Mouse (Mus musculus) right cerebral cortex, postnatal 25 days (tissue): ENCODE measurements around the gene Bap1.
A peak's percentile ranks its signal among the peaks of the same experiment; 100 is the strongest.

Experiments
- DNase-seq: peaks from one replicate; pipeline ENCODE4 v3.0.0; 2022

Gene Bap1

GRCm38 (mm10) chr14:31251084-31251604 is at the start of gene Bap1, which contains the start of gene Phf7:
Gene Bap1 (plus strand): TSS chr14:31251450.
Gene Phf7 (minus strand): TSS chr14:31251317.
- peak; percentile 96 for DNase-seq

GRCm38 (mm10) chr14:31204844-31205243 is 46.4 kb upstream of the Bap1 start:
- no peak for DNase-seq

DNA sequence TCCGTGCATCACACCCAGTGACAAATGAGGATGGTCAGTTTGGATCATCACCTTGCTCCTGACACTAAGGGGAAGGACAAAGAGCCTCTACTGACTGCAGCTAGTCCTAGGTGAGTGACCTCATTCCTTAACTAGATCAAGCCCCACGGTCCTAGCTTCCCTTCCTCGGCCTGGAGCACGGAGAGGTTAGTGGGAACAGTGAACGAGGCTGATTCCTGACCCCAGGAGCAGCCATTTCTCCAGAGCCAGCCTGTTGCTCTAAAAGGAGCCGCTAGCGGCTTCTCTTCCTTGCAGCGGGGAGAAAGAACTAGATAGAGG is 46.0 kb upstream of the Bap1 start:
- DNase-seq, result peak; percentile 17

GRCm38 (mm10) chr14:31205562-31206467 is 45.4 kb upstream of the Bap1 start:
- DNase-seq, result peak; percentile 35

DNA sequence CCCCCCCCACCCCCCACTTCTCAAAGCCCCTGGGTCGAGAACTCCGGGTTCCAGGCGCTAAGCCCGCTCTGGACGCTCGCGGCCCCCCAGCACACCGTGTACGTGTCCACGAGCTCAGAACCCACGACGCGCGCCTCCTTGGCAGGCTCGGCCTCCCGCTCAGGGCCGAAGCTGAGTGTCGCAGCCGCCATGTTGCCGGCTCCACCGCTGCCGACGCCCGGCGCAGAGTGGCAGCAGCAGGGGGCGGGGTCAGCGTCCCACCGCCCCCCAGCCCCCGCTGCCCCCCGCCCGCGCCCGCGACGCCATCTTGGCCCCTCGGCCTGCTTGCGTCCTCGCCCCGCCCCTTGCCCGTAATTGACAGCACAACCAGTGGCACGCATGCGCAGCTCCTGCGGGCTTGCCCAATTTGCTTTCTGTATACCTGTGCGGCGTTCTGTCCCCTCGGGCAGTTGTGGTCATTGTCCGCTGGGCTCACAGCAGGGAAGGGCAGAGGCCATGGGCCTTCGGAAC is 44.7 kb upstream of the Bap1 start:
- peak; percentile 93 for DNase-seq

DNA sequence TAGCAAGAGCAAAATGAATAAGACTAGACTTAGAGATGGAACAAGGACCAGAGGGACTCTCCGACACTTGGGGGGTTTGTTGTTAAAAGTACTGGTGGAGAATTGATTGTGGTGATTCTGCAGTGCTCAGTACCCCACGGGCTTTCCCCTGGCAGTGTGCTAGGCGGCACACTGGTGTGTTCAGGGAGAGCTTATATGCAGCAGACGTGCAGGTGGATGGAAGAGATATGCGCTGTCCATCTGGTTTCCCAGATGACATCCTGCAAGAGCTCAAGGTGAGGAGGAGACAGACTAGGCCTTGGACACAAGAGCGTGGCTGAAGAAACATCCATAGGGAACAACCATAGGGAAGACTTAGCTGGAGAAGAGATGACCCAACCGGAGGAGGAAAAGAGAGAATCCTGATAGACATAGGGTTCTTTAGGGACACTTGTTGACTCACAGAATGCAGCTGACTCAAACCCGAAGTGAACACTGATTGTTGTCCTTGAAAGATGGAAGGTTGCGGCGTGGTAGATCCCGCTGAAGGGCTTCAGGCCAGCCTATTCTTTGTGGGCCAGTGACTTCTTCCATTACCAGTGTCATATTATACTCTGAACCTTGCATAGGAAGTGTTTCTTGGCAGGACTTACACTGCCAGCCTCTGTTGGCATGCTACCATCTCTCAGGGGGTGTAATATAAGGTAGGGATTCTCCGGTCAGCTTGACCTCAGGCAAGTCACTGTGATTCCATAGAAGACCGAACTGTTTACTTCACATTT is 44.0 kb upstream of the Bap1 start:
- DNase-seq, result no peak

DNA sequence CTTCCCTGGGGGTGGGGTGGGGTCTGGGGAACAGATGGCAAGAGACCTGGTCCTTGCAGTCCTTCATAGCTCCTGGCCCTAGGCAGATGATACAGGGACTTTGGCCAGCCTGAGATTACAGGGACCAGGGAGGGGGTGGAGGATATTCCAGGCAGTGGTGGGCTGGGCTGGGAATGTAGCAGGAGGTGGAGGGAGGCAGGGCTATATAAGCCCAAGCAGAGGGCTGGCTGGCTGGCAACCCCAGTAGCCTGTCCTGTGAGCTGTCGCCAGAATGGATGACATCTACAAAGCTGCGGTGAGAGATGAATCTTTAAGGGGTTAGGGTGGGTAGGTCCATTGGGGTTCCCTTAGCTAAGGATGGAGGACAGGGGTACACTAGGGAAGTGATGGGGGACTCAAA is 43.2 kb upstream of the Bap1 start, which contains the start of gene Tnnc1:
Gene Tnnc1, plus strand, starts transcription at position 229 of the 400 bp plus-strand sequence.
- DNase-seq, result no peak

- no peak for DNase-seq
Measured at GRCm38 (mm10) chr14:31209133-31209557, 42.1 kb upstream of the Bap1 start.

DNA sequence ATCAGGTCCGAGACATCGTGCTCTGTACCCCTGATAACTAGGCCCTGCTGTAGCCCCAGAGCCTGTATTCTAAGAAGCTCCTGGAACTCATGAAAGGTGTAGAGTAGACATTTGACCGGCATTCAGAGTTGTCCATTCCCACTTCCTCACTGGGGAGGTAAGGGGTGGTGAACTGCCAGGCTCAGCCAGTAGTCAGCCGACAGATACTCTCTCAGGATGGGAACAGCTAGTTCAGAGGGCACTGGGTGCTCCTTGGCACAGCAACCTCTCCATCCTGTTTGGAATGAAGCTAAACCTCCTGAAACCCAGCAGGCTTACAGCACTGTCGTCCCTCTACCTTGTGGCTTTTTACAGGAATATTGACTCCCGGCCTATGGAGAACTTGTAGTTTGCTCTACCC is 39.4 kb upstream of the Bap1 start:
- no peak for DNase-seq

GRCm38 (mm10) chr14:31212499-31212898 is 38.8 kb upstream of the Bap1 start:
- no peak for DNase-seq

DNA sequence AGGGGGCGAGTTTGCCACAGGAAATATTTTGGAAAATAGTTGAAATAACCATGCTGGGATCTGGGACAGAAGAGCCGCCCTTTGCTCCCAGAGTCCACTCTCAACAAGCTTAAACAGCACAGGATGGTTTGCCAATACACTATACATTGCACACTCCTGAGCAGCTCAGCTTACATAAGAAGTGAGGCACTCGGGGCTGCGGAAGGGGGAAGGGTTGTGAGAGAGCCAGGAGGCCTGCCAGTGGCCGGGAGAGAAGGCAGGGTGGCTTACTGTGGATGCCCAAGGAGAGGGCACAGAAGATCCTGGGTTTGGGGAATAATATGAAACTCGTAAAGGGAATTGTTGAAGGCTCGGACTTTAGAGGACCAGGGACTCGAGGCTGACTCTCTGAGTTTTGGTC is 37.4 kb upstream of the Bap1 start:
- DNase-seq, result no peak

- no peak for DNase-seq
Measured at GRCm38 (mm10) chr14:31214684-31215083, 36.6 kb upstream of the Bap1 start.

GRCm38 (mm10) chr14:31215157-31216002 is 35.9 kb upstream of the Bap1 start:
- peak; percentile 36 for DNase-seq

DNA sequence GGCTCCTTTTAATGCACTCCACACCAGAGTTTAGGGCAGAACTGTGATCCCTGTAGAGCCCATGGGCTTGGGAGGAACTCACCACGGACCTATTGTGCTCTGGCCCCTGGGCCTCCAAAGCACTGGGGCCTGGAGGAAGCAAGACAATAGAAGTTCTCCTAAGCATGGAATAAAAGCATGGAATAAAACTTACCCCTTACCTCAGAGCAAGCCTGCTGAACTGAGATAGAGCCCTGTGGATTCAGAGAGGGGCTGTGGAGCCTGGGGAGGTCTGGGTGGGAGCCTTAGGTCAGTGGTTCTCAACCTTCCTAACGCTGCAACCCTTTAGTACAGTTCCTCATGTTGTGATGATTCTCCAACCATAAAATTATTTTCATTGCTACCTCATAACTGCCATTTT is 34.4 kb upstream of the Bap1 start, which contains the start of gene Nisch:
Gene Nisch, minus strand, starts transcription at position 101 of the 400 bp plus-strand sequence.
- DNase-seq, result no peak

DNA sequence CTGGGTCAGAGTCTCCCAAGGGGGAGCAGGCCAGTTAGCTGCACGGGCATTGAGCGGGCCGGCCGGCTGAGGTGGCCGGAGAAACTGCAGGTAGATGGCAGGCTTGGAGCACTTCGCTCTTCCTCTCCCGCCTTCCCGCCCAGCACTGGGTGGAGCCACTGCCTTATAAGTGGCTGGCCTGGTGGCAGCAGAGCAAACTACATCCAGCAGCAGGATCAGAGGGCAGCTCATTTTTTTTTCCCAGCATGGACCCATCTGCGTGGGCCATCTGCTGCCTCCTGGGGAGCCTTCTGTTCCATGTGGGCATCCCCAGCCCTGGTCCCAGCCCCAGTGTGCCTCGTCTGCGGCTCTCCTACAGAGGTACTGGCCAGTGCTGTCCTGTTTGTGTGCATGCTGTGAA is 33.6 kb upstream of the Bap1 start, which contains the start of gene Sema3g:
Gene Sema3g, plus strand, starts transcription at position 195 of the 400 bp plus-strand sequence.
- DNase-seq, result no peak

GRCm38 (mm10) chr14:31226978-31227377 is 24.3 kb upstream of the Bap1 start:
- DNase-seq, result peak; percentile 50

GRCm38 (mm10) chr14:31228234-31228633 is 23.0 kb upstream of the Bap1 start:
- DNase-seq, result no peak

- DNase-seq, result no peak
Measured at GRCm38 (mm10) chr14:31230442-31230841, 20.8 kb upstream of the Bap1 start.

- no peak for DNase-seq
Measured at GRCm38 (mm10) chr14:31232404-31233069, 18.7 kb upstream of the Bap1 start.

GRCm38 (mm10) chr14:31233070-31233995 is 17.9 kb upstream of the Bap1 start:
- DNase-seq, result no peak
